Mouse (Mus musculus) MEL (cell line): ENCODE results near the gene Asb1. TPM values are rescaled to one million over a fixed set of nuclear protein-coding genes. Genes with fewer than 3 reads are reported as not detected.

Experiments used
- DNase-seq: peaks from one replicate; pipeline ENCODE4 v3.0.0; 2011; ENCODE audit warnings: low read depth, low spot score
- H3K27ac ChIP-seq: 2 replicates; pipeline ENCODE4 v1.5.1; 2012; ENCODE audit warnings: low read depth, mild to moderate bottlenecking, control low read depth, low read length, moderate library complexity; ENCODE audit not compliant: control insufficient read depth
- H3K27me3 ChIP-seq, 2 experiments: fragments of 150-350 bp in 1 of 2; sonication (generic) in 1 of 2; 2 replicates each; pipeline ENCODE4 v1.6.1; 2012; ENCODE audit warnings: low read length in 2 of 2, mild to moderate bottlenecking in 2 of 2, improper control_type of control experiment in 1 of 2, moderate library complexity in 1 of 2; ENCODE audit not compliant: insufficient read depth in 2 of 2, control insufficient read depth in 1 of 2
- H3K36me3 ChIP-seq, 2 experiments: 2 replicates each; pipeline ENCODE4 v1.6.1; 2012 to 2014; ENCODE audit warnings: low read length in 2 of 2, improper control_type of control experiment in 1 of 2, inconsistent platforms in 1 of 2, mild to moderate bottlenecking in 1 of 2; ENCODE audit not compliant: insufficient read depth in 2 of 2, control insufficient read depth in 1 of 2
- H3K4me1 ChIP-seq, 2 experiments: fragments of 150-350 bp in 1 of 2; sonication (generic) in 1 of 2; 2 replicates each; pipeline ENCODE4 v1.6.1; 2012; ENCODE audit warnings: low read length in 2 of 2, improper control_type of control experiment in 1 of 2, mild to moderate bottlenecking in 1 of 2; ENCODE audit not compliant: insufficient read depth in 2 of 2, control insufficient read depth in 1 of 2
- H3K4me3 ChIP-seq, 2 experiments: fragments of 150-350 bp in 1 of 2; sonication (generic) in 1 of 2; 2 replicates each; pipeline ENCODE4 v1.5.1; 2012; ENCODE audit warnings: low read depth in 2 of 2, low read length in 2 of 2, mild to moderate bottlenecking in 2 of 2, moderate library complexity in 2 of 2, control low read depth in 1 of 2, improper control_type of control experiment in 1 of 2; ENCODE audit not compliant: control insufficient read depth in 1 of 2, insufficient read depth in 1 of 2
- H3K79me2 ChIP-seq: 2 replicates; pipeline ENCODE4 v1.6.1; 2012; ENCODE audit warnings: mild to moderate bottlenecking, low read length, moderate library complexity; ENCODE audit not compliant: control insufficient read depth, poor library complexity, insufficient read depth
- H3K9ac ChIP-seq: 2 replicates; pipeline ENCODE4 v1.6.1; 2012; ENCODE audit warnings: low read depth, mild to moderate bottlenecking, control low read depth, low read length, moderate library complexity; ENCODE audit not compliant: control insufficient read depth, poor library complexity, severe bottlenecking
- H3K9me3 ChIP-seq: fragments of 150-350 bp; sonication (generic); replicated peaks from 2 replicates; pipeline ENCODE4 v1.6.1; 2012; ENCODE audit warnings: mild to moderate bottlenecking, low read length, improper control_type of control experiment, moderate library complexity; ENCODE audit not compliant: insufficient read depth
- BHLHE40 ChIP-seq: IDR thresholded peaks from 2 replicates; pipeline ENCODE4 v1.6.1; 2012; ENCODE audit warnings: low read depth, mild to moderate bottlenecking, inconsistent platforms, low read length, improper control_type of control experiment, borderline replicate concordance
- E2F4 ChIP-seq: IDR thresholded peaks from 2 replicates; pipeline ENCODE4 v1.6.1; 2011; ENCODE audit warnings: low read depth, low read length, improper control_type of control experiment, borderline replicate concordance
- ELF1 ChIP-seq: IDR thresholded peaks from 2 replicates; pipeline ENCODE4 v1.6.1; 2014; ENCODE audit warnings: low read depth, mild to moderate bottlenecking, inconsistent platforms, low read length, improper control_type of control experiment, moderate library complexity
- EP300 ChIP-seq, 2 experiments: IDR thresholded peaks; 2 replicates each; pipeline ENCODE4 v1.6.1; 2011; ENCODE audit warnings: improper control_type of control experiment in 2 of 2, low read length in 2 of 2, low read depth in 1 of 2, mild to moderate bottlenecking in 1 of 2
- ETS1 ChIP-seq: IDR thresholded peaks from 2 replicates; pipeline ENCODE4 v1.6.1; 2012; ENCODE audit warnings: low read depth, mild to moderate bottlenecking, inconsistent platforms, low read length, improper control_type of control experiment, moderate library complexity
- GATA1 ChIP-seq: IDR thresholded peaks from 2 replicates; pipeline ENCODE4 v1.6.1; 2011; ENCODE audit warnings: low read depth, low read length, improper control_type of control experiment
- MAFK ChIP-seq: IDR thresholded peaks from 2 replicates; pipeline ENCODE4 v1.6.1; 2011; ENCODE audit warnings: low read depth, mild to moderate bottlenecking, low read length, improper control_type of control experiment, borderline replicate concordance
- MAZ ChIP-seq: IDR thresholded peaks from 2 replicates; pipeline ENCODE4 v1.6.1; 2012; ENCODE audit warnings: low read depth, mild to moderate bottlenecking, inconsistent platforms, low read length, improper control_type of control experiment
- MEF2A ChIP-seq: IDR thresholded peaks from 2 replicates; pipeline ENCODE4 v1.6.1; 2014; ENCODE audit warnings: low read depth, mild to moderate bottlenecking, inconsistent platforms, low read length, improper control_type of control experiment; ENCODE audit not compliant: poor library complexity, insufficient replicate concordance, severe bottlenecking; ENCODE audit errors: extremely low read depth
- MXI1 ChIP-seq: IDR thresholded peaks from 2 replicates; pipeline ENCODE4 v1.6.1; 2011; ENCODE audit warnings: mild to moderate bottlenecking, low read depth, low read length, improper control_type of control experiment
- MYB ChIP-seq: IDR thresholded peaks from 2 replicates; pipeline ENCODE4 v1.6.1; 2011; ENCODE audit warnings: mild to moderate bottlenecking, low read depth, low read length, improper control_type of control experiment
- MYC ChIP-seq: IDR thresholded peaks from 2 replicates; pipeline ENCODE4 v1.6.1; 2011; ENCODE audit warnings: low read depth, mild to moderate bottlenecking, low read length, improper control_type of control experiment, moderate library complexity
- NELFE ChIP-seq: IDR thresholded peaks from 2 replicates; pipeline ENCODE4 v1.6.1; 2011; ENCODE audit warnings: low read depth, low read length, improper control_type of control experiment
- NRF1 ChIP-seq: IDR thresholded peaks from 2 replicates; pipeline ENCODE4 v1.6.1; 2014; ENCODE audit warnings: low read depth, mild to moderate bottlenecking, inconsistent platforms, low read length, improper control_type of control experiment, moderate library complexity; ENCODE audit not compliant: poor library complexity, insufficient read depth, severe bottlenecking
- POLR2AphosphoS2 ChIP-seq: IDR thresholded peaks from 2 replicates; pipeline ENCODE4 v1.6.1; 2011; ENCODE audit warnings: low read length, improper control_type of control experiment
- RAD21 ChIP-seq: IDR thresholded peaks from 2 replicates; pipeline ENCODE4 v1.6.1; 2011; ENCODE audit warnings: mild to moderate bottlenecking, low read depth, low read length, improper control_type of control experiment
- SIN3A ChIP-seq: IDR thresholded peaks from 2 replicates; pipeline ENCODE4 v1.6.1; 2012; ENCODE audit warnings: low read length, improper control_type of control experiment, inconsistent platforms
- SMC3 ChIP-seq: IDR thresholded peaks from 2 replicates; pipeline ENCODE4 v1.6.1; 2011; ENCODE audit warnings: low read depth, low read length, improper control_type of control experiment
- TBP ChIP-seq: IDR thresholded peaks from 2 replicates; pipeline ENCODE4 v1.8.0; 2011; ENCODE audit warnings: low read depth, low read length, improper control_type of control experiment
- TCF12 ChIP-seq: IDR thresholded peaks from 2 replicates; pipeline ENCODE4 v1.6.1; 2014; ENCODE audit warnings: low read depth, mild to moderate bottlenecking, inconsistent platforms, low read length, improper control_type of control experiment, moderate library complexity
- UBTF ChIP-seq: IDR thresholded peaks from 2 replicates; pipeline ENCODE4 v1.6.1; 2012; ENCODE audit warnings: low read depth, mild to moderate bottlenecking, inconsistent platforms, low read length, improper control_type of control experiment, moderate library complexity, borderline replicate concordance; ENCODE audit not compliant: insufficient read depth
- USF1 ChIP-seq: IDR thresholded peaks from 2 replicates; pipeline ENCODE4 v1.6.1; 2014; ENCODE audit warnings: low read depth, mild to moderate bottlenecking, inconsistent platforms, low read length, improper control_type of control experiment, moderate library complexity
- ZC3H11A ChIP-seq: IDR thresholded peaks from 2 replicates; pipeline ENCODE4 v1.6.1; 2012; ENCODE audit warnings: low read depth, mild to moderate bottlenecking, inconsistent platforms, low read length, improper control_type of control experiment
- ZKSCAN1 ChIP-seq: IDR thresholded peaks from 2 replicates; pipeline ENCODE4 v1.6.1; 2012; ENCODE audit warnings: low read depth, mild to moderate bottlenecking, inconsistent platforms, low read length, improper control_type of control experiment, moderate library complexity
- polyA plus RNA-seq, 2 experiments: library from polyadenylated mRNA; stranded (reverse) in 1 of 2; unstranded in 1 of 2; fragments of >175 nt in 1 of 2; fragments of >200 nt in 1 of 2; gene quantifications; 2 replicates each; pipeline versions ENCODE4 v1.2.1 to v1.2.4; 2012; ENCODE audit warnings: low replicate concordance in 2 of 2, low read depth in 1 of 2; ENCODE audit not compliant: insufficient read length in 2 of 2, insufficient read depth in 1 of 2, missing spikeins in 1 of 2
- total RNA-seq: library from RNA; depleted of rRNA; stranded (reverse); fragments of 300-350 nt; gene quantifications from 2 replicates; pipeline ENCODE4 v1.2.3, GENCODE M21; 2012

Gene Asb1
- total and polyA plus RNA-seq, 3 experiments = 37.9 to 41.3 TPM; not detected in 1

GRCm38 (mm10) chr1:91537786-91538569 is 2.4 kb upstream of the Asb1 start (continued):
- TF ChIP-seq ZC3H11A = no peak
- TF ChIP-seq ELF1 = no peak
- TF ChIP-seq POLR2AphosphoS2 = no peak; the same call in 1 of the 2 replicates

GRCm38 (mm10) chr1:91538570-91538929 is 1.8 kb upstream of the Asb1 start:
- DNase-seq = peak; percentile 84
- no peaks in the 10 kb centered on the region for H3K9me3 ChIP-seq
- H3K27me3 ChIP-seq = no peaks in the 10 kb centered on the region
- peak overlapping the region; percentile 33 to 93 for H3K4me3 ChIP-seq
- H3K79me2 ChIP-seq = peaks cover 22% of the 10 kb centered on the region
- peak overlapping the region; percentile 90 for H3K27ac ChIP-seq
- peak overlapping the region; percentile 77 for H3K9ac ChIP-seq
- TF ChIP-seq E2F4 (no peak), NRF1 (no peak), RAD21 (no peak; the same call in 1 of the 2 replicates), TCF12 (peak; percentile 69), UBTF (no peak), ETS1 (peak; percentile 55; the same call in 1 of the 2 replicates), MAZ (0 out of 2 replicates have a peak, but pooled peaks have one; percentile 39), MXI1 (peak; percentile 60; the same call in 1 of the 2 replicates), MEF2A (0 out of 2 replicates have a peak, but pooled peaks have one; percentile 16), ELF1 (peak; percentile 76), ZKSCAN1 (0 out of 2 replicates have a peak, but pooled peaks have one; percentile 13), EP300 (IDR thresholded peaks at IDR 0.05; ENCODE audit: low read depth in 1 of 2, low read length in 2 of 2) (peak; percentile 51 to 59; a peak in 2 of 4 replicates), SMC3 (no peak), MYC (no peak), TBP (peak; percentile 12; the same call in 1 of the 2 replicates), GATA1 (peak; percentile 61), MYB (no peak), BHLHE40 (peak; percentile 37), USF1 (no peak), POLR2AphosphoS2 (no peak), MAFK (no peak), SIN3A (peak; percentile 47; the same call in 1 of the 2 replicates), NELFE (peak; percentile 29; the same call in 1 of the 2 replicates)
- H3K4me1 ChIP-seq = peaks cover 23 to 38% of the 10 kb centered on the region in 2 experiments
- peaks cover 0 to 41% of the 10 kb centered on the region in 2 experiments; a peak in 2 of 4 replicates for H3K36me3 ChIP-seq
